Mouse (Mus musculus) midbrain, embryonic 13.5 days (tissue): ENCODE measurements around the gene Tes. TPM values are rescaled to one million over a fixed set of nuclear protein-coding genes. Genes with fewer than 3 reads are reported as not detected.

Experiments
- ATAC-seq: fragments of 200-750 bp; cut with Nextera tagmentation; 2 replicates; pipeline ENCODE4 v1.8.0; 2017; ENCODE audit warnings: mild to moderate bottlenecking, moderate TSS enrichment, moderate library complexity
- H3K27ac ChIP-seq: fragments of 300-500 bp; sonication (generic); 2 replicates; pipeline ENCODE4 v1.5.1; 2015; ENCODE audit warnings: inconsistent platforms, mild to moderate bottlenecking, moderate library complexity
- H3K27me3 ChIP-seq: fragments of 300-500 bp; sonication (generic); 2 replicates; pipeline ENCODE4 v1.6.1; 2015; ENCODE audit warnings: mild to moderate bottlenecking, inconsistent platforms
- H3K36me3 ChIP-seq: fragments of 300-500 bp; sonication (generic); 2 replicates; pipeline ENCODE4 v1.6.1; 2015; ENCODE audit warnings: mild to moderate bottlenecking, inconsistent platforms
- H3K4me1 ChIP-seq: fragments of 300-500 bp; sonication (generic); replicated peaks from 2 replicates; pipeline ENCODE4 v1.6.1; 2015; ENCODE audit warnings: inconsistent platforms
- H3K4me2 ChIP-seq: fragments of 300-500 bp; sonication (generic); replicated peaks from 2 replicates; pipeline ENCODE4 v1.6.1; 2015; ENCODE audit warnings: moderate library complexity, mild to moderate bottlenecking, inconsistent platforms
- H3K4me3 ChIP-seq: fragments of 300-500 bp; sonication (generic); replicated peaks from 2 replicates; pipeline ENCODE4 v1.5.1; 2015; ENCODE audit warnings: mild to moderate bottlenecking, inconsistent platforms
- H3K9ac ChIP-seq: fragments of 300-500 bp; sonication (generic); replicated peaks from 2 replicates; pipeline ENCODE4 v1.6.1; 2015; ENCODE audit warnings: mild to moderate bottlenecking, inconsistent platforms
- H3K9me3 ChIP-seq: fragments of 300-500 bp; sonication (generic); 2 replicates; pipeline ENCODE4 v1.6.1; 2016; ENCODE audit warnings: mild to moderate bottlenecking, inconsistent platforms
- WGBS: fragments of 180-500 bp; shearing (Covaris S2); methylation state at CpG from one replicate; pipeline ENCODE4 v1.1.7; 2015; 5-methylcytosine and 5-hydroxymethylcytosine counted together
- polyA plus RNA-seq: library from polyadenylated mRNA; unstranded; fragments of >200 nt; fragmentation: Nextera tagmentation; extraction: Ambion mirVana; gene quantifications from 2 replicates; pipeline ENCODE4 v1.2.1, GENCODE M21; 2015

The Tes gene
- polyA plus RNA-seq, 1 experiment from 2014 or later: 25.5 TPM

DNA sequence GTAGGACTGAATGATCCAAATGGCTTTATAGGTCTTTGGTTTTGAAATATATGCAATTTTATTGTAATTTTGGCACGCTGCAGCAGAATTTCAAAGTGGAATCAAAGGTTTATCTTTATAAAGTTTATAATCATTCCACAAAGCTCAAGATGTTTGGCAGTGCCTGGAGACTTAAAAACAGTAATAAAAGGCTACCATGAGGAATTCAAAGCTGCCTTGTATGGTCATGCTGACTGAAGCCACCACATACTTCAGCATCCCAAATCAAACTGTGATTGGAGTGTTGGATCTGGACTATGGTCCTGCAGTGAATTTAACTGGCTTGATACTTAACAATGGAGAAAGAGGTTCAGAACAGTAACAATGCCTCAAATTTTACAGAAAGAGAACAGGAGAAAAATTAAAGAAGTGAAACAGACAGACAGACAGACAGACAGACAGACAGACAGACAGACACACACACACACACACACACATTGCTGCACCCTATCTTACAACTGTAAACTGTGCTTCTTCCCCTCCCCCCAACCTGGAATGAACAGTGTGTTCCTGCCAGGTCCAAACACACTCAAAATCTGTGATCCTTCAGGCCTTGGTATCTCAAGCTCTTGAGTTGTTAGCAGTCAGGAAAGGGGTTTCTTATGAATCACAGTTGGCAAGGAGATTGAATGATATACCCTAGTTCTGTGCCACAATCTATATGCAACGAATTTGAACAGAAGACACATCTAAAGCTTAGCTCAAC lies 50.3 kb downstream of the Tes start:
- 75% methylated on average over 2 of the region's 2 CpGs for WGBS
- Histone ChIP-seq H3K4me1 (no peaks in the 10 kb centered on the region), H3K4me3 (no peak overlapping the region), H3K9ac (no peak overlapping the region), H3K36me3 (no peaks in the 10 kb centered on the region), H3K27me3 (no peaks in the 10 kb centered on the region), H3K4me2 (no peak overlapping the region), H3K9me3 (no peaks in the 10 kb centered on the region), H3K27ac (no peak overlapping the region)
- ATAC-seq: no peak

DNA sequence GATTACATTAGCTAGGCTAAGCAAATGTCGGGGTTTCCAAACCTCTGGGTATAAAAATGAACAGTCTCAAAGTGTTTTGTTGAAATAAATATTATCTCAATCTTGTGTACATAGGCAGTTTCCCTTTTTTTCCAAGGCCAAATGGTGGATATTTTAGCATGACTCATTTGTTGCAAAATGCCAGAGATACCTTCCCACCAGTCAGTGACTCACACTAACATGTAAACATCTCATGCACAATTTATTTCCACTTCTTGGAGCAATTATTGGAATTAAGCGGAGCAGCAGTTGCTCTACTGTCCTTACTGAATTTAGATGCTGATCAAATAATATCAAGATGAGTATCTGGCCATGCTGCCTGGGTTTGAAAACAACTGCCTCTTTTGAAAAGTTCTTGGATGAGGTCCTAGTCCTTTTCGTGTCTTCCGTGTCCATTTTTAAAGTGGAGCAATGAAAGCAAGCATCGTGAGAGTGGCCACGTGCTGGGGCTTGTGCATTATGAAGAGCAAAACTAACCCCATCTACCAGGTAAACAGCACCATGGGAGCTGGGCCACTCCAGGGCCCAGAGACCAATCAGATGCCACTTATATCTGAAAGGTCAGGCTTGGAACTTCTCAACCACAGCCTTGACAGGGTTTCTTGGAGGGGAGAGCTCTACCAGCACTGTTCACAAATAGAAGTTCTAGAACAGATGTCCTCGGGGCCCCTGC lies 54.7 kb downstream of the Tes start:
- H3K36me3 ChIP-seq: no peaks in the 10 kb centered on the region
- 90% methylated on average over 7 of the region's 7 CpGs for WGBS
- ATAC-seq: no peak

DNA sequence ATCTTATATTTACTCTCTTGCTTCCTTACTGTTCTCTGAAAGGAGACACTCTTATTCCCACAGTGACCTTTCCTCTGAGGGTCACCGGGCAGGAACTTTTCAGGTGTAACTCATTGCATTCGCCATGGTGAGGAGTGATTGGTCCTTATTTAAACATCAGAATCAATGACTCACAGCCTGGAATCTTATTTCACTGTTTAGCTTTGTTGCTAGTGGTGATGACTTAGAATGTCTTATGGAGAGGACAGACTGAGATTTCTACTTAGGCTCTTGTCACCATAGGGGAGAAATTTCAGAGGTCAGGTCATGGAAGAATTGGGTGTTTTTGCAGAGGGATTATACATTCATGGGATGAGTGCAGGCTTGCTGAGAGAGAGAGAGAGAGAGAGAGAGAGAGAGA lies 75.1 kb downstream of the Tes start:
- no peak overlapping the region for H3K4me2 ChIP-seq
- H3K4me3 ChIP-seq: no peak overlapping the region
- no peaks in the 10 kb centered on the region for H3K27me3 ChIP-seq
- ATAC-seq: no peak
- H3K27ac ChIP-seq: no peak overlapping the region
- no peaks in the 10 kb centered on the region for H3K9me3 ChIP-seq
- H3K9ac ChIP-seq: no peak overlapping the region
- H3K36me3 ChIP-seq: no peaks in the 10 kb centered on the region
- H3K4me1 ChIP-seq: peaks cover 9% of the 10 kb centered on the region
- 70% methylated on average over 2 of the region's 2 CpGs for WGBS

More for the DNA sequence above, 54.7 kb downstream of the Tes start:
- H3K9me3 ChIP-seq: no peaks in the 10 kb centered on the region
- no peak overlapping the region for H3K9ac ChIP-seq
- H3K27me3 ChIP-seq: no peaks in the 10 kb centered on the region
- H3K27ac ChIP-seq: no peak overlapping the region
- H3K4me3 ChIP-seq: no peak overlapping the region
- H3K4me1 ChIP-seq: no peaks in the 10 kb centered on the region
- H3K4me2 ChIP-seq: no peak overlapping the region

DNA sequence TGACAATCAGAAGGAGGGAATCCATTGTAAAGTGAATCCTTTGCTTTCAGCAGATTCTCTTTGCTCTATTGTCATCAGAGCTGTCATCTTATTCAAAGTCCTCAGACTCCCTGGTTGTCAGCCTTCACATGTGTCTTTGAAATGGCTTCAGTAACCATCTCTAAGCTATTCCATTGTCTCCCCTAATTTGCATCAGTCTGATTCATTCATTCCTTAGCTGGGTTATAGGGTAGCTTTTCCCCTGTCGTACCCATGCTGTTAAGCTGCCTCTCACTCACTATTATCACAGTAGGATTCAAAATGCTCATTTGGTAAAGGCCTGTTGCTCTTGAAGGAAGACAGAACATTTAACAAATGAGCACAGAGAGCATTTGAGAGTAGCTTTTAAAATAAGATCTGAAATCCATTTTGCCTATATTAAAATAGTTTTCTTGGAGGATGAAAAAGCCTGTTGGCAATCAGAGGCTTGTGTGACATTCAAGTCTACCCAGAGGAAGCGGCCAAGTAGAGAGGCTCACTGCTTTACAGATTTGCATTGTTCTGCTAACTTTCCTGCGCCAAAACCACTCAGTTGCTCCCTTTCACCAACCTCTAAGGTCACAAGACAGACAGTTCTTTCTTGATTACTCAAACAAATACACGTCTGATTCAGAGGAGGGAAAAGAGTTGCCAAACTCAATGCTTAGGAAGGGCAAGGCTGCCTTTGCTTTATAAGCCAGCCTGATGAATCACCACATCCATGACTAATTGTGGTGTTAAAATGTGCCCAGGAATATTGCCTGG lies 77.8 kb downstream of the Tes start:
- Histone ChIP-seq H3K4me3 (no peak overlapping the region), H3K4me1 (peaks cover 9% of the 10 kb centered on the region), H3K4me2 (no peak overlapping the region), H3K36me3 (no peaks in the 10 kb centered on the region), H3K27me3 (no peaks in the 10 kb centered on the region), H3K27ac (no peak overlapping the region), H3K9ac (no peak overlapping the region), H3K9me3 (no peaks in the 10 kb centered on the region)
- 8% methylated on average over 4 of the region's 4 CpGs for WGBS
- ATAC-seq: peak; percentile 68; the same call in 1 of the 2 replicates

DNA sequence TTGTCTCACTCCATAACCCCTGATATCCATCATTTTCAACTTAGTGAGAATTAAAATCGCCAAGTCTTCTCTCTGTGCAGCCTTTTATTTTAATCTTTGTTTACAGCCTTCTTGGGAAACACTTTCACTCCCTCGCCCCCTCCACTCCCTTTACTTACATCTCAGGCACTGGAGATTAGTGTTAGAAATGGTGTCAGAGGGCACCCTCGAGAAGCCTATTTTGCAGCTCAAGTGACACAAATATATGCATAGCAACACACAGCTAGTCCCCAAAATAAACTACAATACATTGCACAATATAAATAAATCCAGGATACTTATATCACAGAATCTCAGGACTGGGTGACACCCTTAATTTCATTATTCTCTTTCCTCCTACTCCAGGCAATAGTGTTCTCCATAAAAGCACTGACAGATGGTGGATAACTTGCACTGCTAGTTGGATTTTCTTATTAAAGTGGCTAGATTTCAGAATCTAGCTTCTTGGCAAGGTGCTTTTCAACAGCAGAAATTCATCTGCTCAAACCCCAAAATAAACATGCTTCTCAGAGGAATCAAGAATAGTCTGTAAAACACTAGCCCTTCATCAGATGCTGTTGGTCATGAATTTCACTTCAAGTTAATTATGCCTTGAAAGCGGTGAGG lies 86.2 kb downstream of the Tes start:
- WGBS: 72% methylated on average over 4 of the region's 4 CpGs
- no peaks in the 10 kb centered on the region for H3K9me3 ChIP-seq
- ATAC-seq: no peak
- no peak overlapping the region for H3K27ac ChIP-seq
- H3K36me3 ChIP-seq: no peaks in the 10 kb centered on the region
- H3K9ac ChIP-seq: no peak overlapping the region
- H3K27me3 ChIP-seq: no peaks in the 10 kb centered on the region
- H3K4me2 ChIP-seq: no peak overlapping the region
- no peaks in the 10 kb centered on the region for H3K4me1 ChIP-seq
- no peak overlapping the region for H3K4me3 ChIP-seq

DNA sequence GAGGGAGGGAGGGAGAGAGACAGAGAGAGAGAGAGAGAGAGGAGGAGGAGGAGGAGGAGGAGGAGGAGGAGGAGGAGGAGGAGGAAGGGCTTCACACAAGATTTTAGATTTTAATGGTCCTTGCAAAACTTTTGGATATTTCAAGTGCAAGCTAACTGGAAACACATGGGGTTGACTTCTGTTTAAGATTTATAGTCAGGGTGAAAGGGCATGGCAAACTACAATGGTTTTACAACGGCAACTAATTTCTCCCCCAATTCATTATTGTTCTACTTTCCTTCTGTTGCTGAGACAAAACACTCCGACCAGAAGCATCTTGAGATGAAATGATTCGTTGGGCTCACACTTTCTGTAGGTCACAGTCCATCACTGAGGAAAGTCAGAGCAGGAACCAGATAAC lies 87.6 kb downstream of the Tes start:
- Histone ChIP-seq H3K4me2 (no peak overlapping the region), H3K4me1 (no peaks in the 10 kb centered on the region), H3K4me3 (no peak overlapping the region), H3K9ac (no peak overlapping the region), H3K36me3 (no peaks in the 10 kb centered on the region), H3K9me3 (no peaks in the 10 kb centered on the region), H3K27me3 (no peaks in the 10 kb centered on the region), H3K27ac (no peak overlapping the region)
- no peak for ATAC-seq
- WGBS: 79% methylated on average over 3 of the region's 3 CpGs

Other genes starting within 250 kb of the Tes start
- 0.15 and 0.62 TPM in 2 replicates for gene Tfec, start 166.7 kb upstream of the Tes start, polyA plus RNA-seq
- 6.0 and 6.2 TPM in 2 replicates for gene Cav2, start 216.0 kb downstream of the Tes start, polyA plus RNA-seq
- 9.6 and 11.7 TPM in 2 replicates for gene Cav1, start 241.2 kb downstream of the Tes start, polyA plus RNA-seq